Mouse (Mus musculus): Measurements from ENCODE around the gene Plcb1. TPM values are rescaled to one million over a fixed set of nuclear protein-coding genes. Genes with fewer than 3 reads are reported as not detected.

The Plcb1 gene
- polyA plus RNA-seq, 1 experiment = 0.11 TPM

- no peak for TF ChIP-seq POLR2A (IDR thresholded peaks at IDR 0.05; ENCODE audit: borderline replicate concordance, low read depth, low read length)
- no peak for TF ChIP-seq CTCF (IDR thresholded peaks at IDR 0.05; ENCODE audit: low read depth, low read length)
- Histone ChIP-seq H3K4me3 (ENCODE audit: insufficient read depth, low read length) (no peak overlapping the region), H3K4me1 (ENCODE audit: control insufficient read depth, insufficient read depth, low read length) (no peaks in the 10 kb centered on the region), H3K27ac (ENCODE audit: insufficient read depth, low read depth, low read length) (no peak overlapping the region)
Observed at GRCm38 (mm10) chr2:135489127-135489526, 703.3 kb downstream of the Plcb1 start.

GRCm38 (mm10) chr2:135492777-135493176 is 706.9 kb downstream of the Plcb1 start:
- TF ChIP-seq POLR2A (IDR thresholded peaks at IDR 0.05; ENCODE audit: borderline replicate concordance, low read depth, low read length) (no peak), CTCF (IDR thresholded peaks at IDR 0.05; ENCODE audit: low read depth, low read length) (no peak)
- no peak overlapping the region for H3K27ac ChIP-seq (ENCODE audit: insufficient read depth, low read depth, low read length)
- no peaks in the 10 kb centered on the region for H3K4me1 ChIP-seq (ENCODE audit: control insufficient read depth, insufficient read depth, low read length)
- no peak overlapping the region for H3K4me3 ChIP-seq (ENCODE audit: insufficient read depth, low read length)

GRCm38 (mm10) chr2:135496553-135496952 is 710.7 kb downstream of the Plcb1 start:
- Histone ChIP-seq H3K27ac (ENCODE audit: insufficient read depth, low read depth, low read length) (no peak overlapping the region), H3K4me3 (ENCODE audit: insufficient read depth, low read length) (no peak overlapping the region), H3K4me1 (ENCODE audit: control insufficient read depth, insufficient read depth, low read length) (no peaks in the 10 kb centered on the region)
- no peak for TF ChIP-seq POLR2A (IDR thresholded peaks at IDR 0.05; ENCODE audit: borderline replicate concordance, low read depth, low read length)
- no peak for TF ChIP-seq CTCF (IDR thresholded peaks at IDR 0.05; ENCODE audit: low read depth, low read length)

GRCm38 (mm10) chr2:135497251-135497650 is 711.4 kb downstream of the Plcb1 start:
- TF ChIP-seq CTCF (IDR thresholded peaks at IDR 0.05; ENCODE audit: low read depth, low read length) (no peak), POLR2A (IDR thresholded peaks at IDR 0.05; ENCODE audit: borderline replicate concordance, low read depth, low read length) (no peak)
- no peak overlapping the region for H3K4me3 ChIP-seq (ENCODE audit: insufficient read depth, low read length)
- no peaks in the 10 kb centered on the region for H3K4me1 ChIP-seq (ENCODE audit: control insufficient read depth, insufficient read depth, low read length)
- H3K27ac ChIP-seq (ENCODE audit: insufficient read depth, low read depth, low read length) = no peak overlapping the region

GRCm38 (mm10) chr2:135500872-135501271 is 715.0 kb downstream of the Plcb1 start:
- H3K4me1 ChIP-seq (ENCODE audit: control insufficient read depth, insufficient read depth, low read length) = no peaks in the 10 kb centered on the region
- H3K4me3 ChIP-seq (ENCODE audit: insufficient read depth, low read length) = no peak overlapping the region
- TF ChIP-seq CTCF (IDR thresholded peaks at IDR 0.05; ENCODE audit: low read depth, low read length) = no peak
- no peak for TF ChIP-seq POLR2A (IDR thresholded peaks at IDR 0.05; ENCODE audit: borderline replicate concordance, low read depth, low read length)
- H3K27ac ChIP-seq (ENCODE audit: insufficient read depth, low read depth, low read length) = no peak overlapping the region

GRCm38 (mm10) chr2:135503328-135503997 is 717.6 kb downstream of the Plcb1 start:
- TF ChIP-seq CTCF (IDR thresholded peaks at IDR 0.05; ENCODE audit: low read depth, low read length) = no peak
- TF ChIP-seq POLR2A (IDR thresholded peaks at IDR 0.05; ENCODE audit: borderline replicate concordance, low read depth, low read length) = no peak
- H3K4me1 ChIP-seq (ENCODE audit: control insufficient read depth, insufficient read depth, low read length) = no peaks in the 10 kb centered on the region
- no peak overlapping the region for H3K27ac ChIP-seq (ENCODE audit: insufficient read depth, low read depth, low read length)

GRCm38 (mm10) chr2:135503998-135504354 is 718.1 kb downstream of the Plcb1 start:
- H3K4me1 ChIP-seq (ENCODE audit: control insufficient read depth, insufficient read depth, low read length) = no peaks in the 10 kb centered on the region
- TF ChIP-seq CTCF (IDR thresholded peaks at IDR 0.05; ENCODE audit: low read depth, low read length) (no peak), POLR2A (IDR thresholded peaks at IDR 0.05; ENCODE audit: borderline replicate concordance, low read depth, low read length) (no peak)
- no peak overlapping the region for H3K4me3 ChIP-seq (ENCODE audit: insufficient read depth, low read length)
- no peak overlapping the region for H3K27ac ChIP-seq (ENCODE audit: insufficient read depth, low read depth, low read length)

More at GRCm38 (mm10) chr2:135503328-135503997, 717.6 kb downstream of the Plcb1 start:
- H3K4me3 ChIP-seq (ENCODE audit: insufficient read depth, low read length) = no peak overlapping the region

- H3K4me1 ChIP-seq (ENCODE audit: control insufficient read depth, insufficient read depth, low read length) = no peaks in the 10 kb centered on the region
- H3K27ac ChIP-seq (ENCODE audit: insufficient read depth, low read depth, low read length) = no peak overlapping the region
- TF ChIP-seq POLR2A (IDR thresholded peaks at IDR 0.05; ENCODE audit: borderline replicate concordance, low read depth, low read length) (no peak), CTCF (IDR thresholded peaks at IDR 0.05; ENCODE audit: low read depth, low read length) (no peak)
- H3K4me3 ChIP-seq (ENCODE audit: insufficient read depth, low read length) = no peak overlapping the region
Observed at GRCm38 (mm10) chr2:135507111-135507510, 721.2 kb downstream of the Plcb1 start.

- Histone ChIP-seq H3K4me3 (ENCODE audit: insufficient read depth, low read length) (no peak overlapping the region), H3K4me1 (ENCODE audit: control insufficient read depth, insufficient read depth, low read length) (no peaks in the 10 kb centered on the region), H3K27ac (ENCODE audit: insufficient read depth, low read depth, low read length) (no peak overlapping the region)
- TF ChIP-seq POLR2A (IDR thresholded peaks at IDR 0.05; ENCODE audit: borderline replicate concordance, low read depth, low read length) = no peak
- TF ChIP-seq CTCF (IDR thresholded peaks at IDR 0.05; ENCODE audit: low read depth, low read length) = no peak
Observed at GRCm38 (mm10) chr2:135518956-135519355, 733.1 kb downstream of the Plcb1 start.

Other genes starting within 250 kb of the Plcb1 start
- not detected in 2 replicates for gene Hao1, start 231.7 kb upstream of the Plcb1 start, polyA plus RNA-seq (2012; ENCODE audit: insufficient read depth, insufficient read length, missing spikeins)
- gene Tmx4, start 141.9 kb upstream of the Plcb1 start, polyA plus RNA-seq (2012; ENCODE audit: insufficient read depth, insufficient read length, missing spikeins) = 19.3 and 19.4 TPM in 2 replicates